Mouse (Mus musculus) E14TG2a.4 (cell line): Measurements from ENCODE around the gene Sgpl1.

ENCODE experiments used
- CTCF ChIP-seq: conservative IDR thresholded peaks from 2 replicates; pipeline ENCODE4 v1.5.1; 2014; ENCODE audit warnings: low read length
- NANOG ChIP-seq: IDR thresholded peaks from 2 replicates; pipeline ENCODE4 v1.6.1; 2014; ENCODE audit warnings: borderline replicate concordance, low read length, mixed read lengths
- POU5F1 ChIP-seq: IDR thresholded peaks from 2 replicates; pipeline ENCODE4 v1.6.1; 2014; ENCODE audit warnings: low read length, borderline replicate concordance

DNA sequence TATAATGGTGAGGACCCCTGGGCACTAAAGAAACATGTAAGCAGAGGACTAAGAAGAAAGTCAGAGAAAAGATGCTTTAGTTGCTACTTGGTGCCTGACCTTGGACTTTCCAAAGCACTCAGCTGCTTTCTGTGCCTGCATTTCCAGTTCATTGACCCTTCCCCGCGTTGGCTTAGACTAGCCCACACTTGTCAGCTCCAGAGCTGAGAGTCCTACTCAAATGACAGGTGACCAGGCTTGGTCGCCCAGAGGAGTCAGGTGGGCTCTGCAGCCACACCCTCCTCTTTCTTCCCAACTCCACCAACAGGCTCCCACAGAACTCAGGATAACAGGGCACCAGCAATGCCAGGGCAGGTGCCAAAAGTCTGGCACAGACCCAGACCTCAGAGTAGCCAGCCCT lies 14.9 kb upstream of the Sgpl1 start:
- TF ChIP-seq CTCF (no peak), POU5F1 (no peak), NANOG (no peak)
